Mouse (Mus musculus): Measurements from ENCODE around the gene Sae1.

GRCm38 (mm10) chr7:16299419-16300035, 88.1 kb downstream of the Sae1 start:
- TF ChIP-seq MAX (IDR thresholded peaks at IDR 0.05; ENCODE audit: low read depth) (no peak), E2F4 (IDR thresholded peaks at IDR 0.05; ENCODE audit: insufficient read depth) (no peak), USF1 (IDR thresholded peaks at IDR 0.05; ENCODE audit: low read depth) (no peak)
